Mouse (Mus musculus): ENCODE data around the gene Slc17a7.

Slc17a7 gene

DNA sequence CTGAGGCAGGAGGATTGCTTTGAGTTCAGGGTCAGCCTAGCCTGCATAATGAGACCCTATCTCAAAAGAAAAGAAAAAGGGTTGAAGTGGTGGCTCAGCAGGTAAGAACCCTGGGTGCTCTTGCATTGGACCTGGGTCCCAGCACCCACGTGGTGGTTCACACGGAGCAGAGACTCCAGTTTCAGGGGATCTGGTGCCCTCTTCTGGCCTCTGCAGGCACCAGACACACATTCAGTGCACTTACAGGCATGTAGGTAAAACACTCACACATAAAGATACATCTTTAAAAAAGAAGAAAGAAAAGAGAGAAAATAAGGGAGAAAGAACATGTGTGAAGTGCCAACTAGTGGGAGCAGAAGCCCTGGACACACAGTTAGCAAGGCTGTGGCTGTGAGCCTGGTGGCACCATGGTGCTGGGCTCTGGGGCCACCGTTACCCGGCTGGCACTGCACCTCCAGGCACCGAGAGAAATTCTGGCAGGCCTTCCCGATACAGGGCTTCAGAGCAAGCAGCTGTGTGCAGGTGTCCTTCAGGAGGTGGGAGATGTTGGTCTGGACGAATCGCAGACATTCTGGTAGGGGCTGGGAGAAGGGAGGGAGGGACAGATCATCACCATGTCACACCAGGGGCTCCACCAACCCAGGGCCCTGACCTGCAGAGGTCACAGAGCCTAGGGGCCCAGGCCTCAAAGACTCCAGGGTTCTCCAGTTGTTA is 30.1 kb upstream of the Slc17a7 start:
- DNase-seq (ENCODE audit: low read depth), result peak; percentile 27

DNA sequence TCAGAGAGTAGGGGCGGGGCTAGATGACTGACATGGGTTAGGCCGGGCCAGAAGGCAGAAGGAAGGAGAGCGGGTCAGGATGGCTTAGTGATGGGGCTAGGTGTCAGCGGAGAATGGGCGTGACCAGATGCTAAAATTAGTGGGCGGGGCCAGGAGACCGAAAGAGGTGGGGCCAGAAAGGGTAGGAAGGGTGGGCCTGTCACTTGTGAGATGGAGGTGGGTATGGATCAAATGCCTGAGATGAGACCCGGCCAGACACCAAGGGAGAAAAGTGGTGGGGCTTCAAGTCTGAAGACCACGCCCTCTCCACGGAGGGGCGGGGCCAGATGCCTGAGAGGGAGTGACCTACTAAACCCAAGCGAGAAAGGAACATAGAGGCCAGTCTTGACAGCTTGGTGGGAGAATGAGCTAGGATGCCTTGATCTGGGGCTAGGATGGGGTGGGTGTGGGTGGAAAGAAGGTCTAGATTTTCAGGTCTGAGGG is 29.2 kb upstream of the Slc17a7 start:
- peak; percentile 88 for DNase-seq (ENCODE audit: low read depth)

DNA sequence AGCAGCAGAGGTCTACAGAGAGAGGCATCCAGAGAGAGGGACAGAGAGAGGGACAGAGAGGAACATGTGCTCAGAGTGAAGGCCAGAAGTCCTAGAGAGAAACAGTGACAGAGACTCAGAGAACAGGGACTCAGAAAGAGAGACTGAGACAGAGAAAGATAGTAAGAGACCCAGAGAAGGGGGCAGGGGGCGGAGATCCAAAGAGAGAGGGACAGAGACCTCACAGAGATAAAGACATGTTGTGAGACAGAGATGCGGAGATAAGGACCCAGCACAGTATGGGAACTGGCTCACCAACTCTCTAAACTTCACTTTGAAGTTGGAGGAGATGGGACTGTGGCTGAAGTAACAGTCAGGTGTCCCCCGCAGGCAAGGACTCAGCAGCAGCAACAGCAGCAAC is 28.4 kb upstream of the Slc17a7 start:
- peak; percentile 41 for DNase-seq (ENCODE audit: low read depth)

DNA sequence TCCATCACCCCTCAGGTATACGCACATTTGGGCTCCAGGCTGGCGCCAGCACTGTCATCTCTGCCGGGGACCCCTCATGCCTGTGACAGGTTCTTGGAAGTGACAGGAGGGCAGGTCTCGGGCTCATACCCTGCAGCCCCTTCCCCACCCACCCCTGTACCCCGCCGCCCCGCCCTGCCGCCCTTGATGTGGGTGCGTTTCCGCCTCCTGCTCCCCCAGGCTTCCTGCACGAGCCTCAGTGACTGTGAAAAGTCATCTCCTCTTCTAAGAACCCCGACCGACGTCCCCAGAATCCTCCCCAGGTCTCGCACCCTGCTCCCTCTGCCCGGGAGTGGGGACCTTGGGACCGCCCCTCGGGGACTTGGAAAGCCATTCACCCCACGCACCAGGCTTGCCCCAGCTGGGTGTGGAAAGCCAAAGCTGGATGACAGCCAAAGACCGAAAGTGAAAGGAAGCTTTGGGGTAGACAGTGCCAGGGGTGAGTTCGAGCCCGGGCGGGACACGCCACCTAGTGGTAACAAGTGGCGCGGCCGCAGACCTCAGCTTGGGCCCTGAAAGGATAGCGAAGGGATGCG is 27.7 kb upstream of the Slc17a7 start, which contains the start of the genes Gm45713 and Flt3l:
Gm45713 (minus strand) TSS at position 239 of the 575 bp plus-strand sequence.
Flt3l (minus strand) TSS at position 440 of the 575 bp plus-strand sequence.
- peak; percentile 92 for DNase-seq (ENCODE audit: low read depth)

DNA sequence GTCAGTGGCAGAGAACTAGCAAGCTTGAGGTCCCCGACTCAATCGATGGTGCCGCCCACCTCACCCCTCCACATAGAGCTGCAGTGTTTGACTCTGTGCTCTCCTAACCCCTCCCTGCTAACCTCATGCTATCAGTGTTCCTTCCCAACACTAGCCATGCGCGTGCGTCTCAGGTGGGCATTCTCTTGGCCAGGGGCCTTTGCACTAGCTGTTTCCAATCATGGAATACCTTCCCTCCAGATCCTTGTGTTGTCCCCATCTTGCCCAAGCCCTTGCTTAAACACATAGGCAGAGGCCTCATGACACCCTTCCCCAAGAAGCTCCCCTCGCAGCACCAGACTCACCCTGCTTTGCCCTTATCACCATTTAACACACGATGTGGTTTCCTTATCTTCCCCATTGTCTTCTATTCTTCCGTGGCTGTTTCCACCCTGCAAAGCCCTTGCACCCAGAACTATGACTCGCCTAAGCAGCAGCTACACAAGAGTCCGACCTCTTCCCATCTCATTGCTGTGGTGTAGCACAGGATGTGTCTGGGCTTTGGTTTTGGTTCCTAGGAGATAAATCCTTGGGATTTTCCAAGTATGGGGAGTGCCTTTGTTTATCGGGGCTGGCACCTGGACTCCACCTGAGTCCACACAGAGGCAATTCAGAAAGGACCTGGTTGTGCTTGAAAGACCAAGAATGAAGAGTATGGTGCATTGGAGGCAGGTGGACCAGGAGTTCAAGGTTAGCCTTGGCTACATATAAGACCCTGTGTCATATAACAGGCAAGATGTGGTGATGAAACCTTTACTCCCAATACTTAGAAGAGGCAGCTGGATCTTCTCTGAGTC is 26.4 kb upstream of the Slc17a7 start:
- DNase-seq (ENCODE audit: low read depth), result peak; percentile 99

DNA sequence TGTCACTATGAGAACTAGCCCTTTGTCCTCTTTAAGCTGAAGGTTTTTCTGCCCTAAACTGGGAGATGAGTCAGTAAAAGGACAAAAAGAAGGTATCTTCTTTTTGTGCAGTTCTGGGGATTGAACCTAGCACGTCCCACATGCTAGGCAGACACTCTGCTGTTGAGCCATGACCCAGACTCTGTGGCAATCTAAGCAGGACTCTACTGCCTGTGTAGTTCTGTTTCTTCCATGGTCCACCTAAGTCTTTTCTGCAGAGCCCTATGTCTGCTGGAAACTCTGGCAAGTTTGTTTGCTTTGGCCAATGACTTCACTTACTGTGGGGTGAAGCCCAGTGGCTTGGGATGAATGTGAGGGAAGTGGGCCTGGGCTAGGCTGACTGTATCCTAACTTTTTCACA is 25.3 kb upstream of the Slc17a7 start:
- DNase-seq (ENCODE audit: low read depth), result peak; percentile 43

DNA sequence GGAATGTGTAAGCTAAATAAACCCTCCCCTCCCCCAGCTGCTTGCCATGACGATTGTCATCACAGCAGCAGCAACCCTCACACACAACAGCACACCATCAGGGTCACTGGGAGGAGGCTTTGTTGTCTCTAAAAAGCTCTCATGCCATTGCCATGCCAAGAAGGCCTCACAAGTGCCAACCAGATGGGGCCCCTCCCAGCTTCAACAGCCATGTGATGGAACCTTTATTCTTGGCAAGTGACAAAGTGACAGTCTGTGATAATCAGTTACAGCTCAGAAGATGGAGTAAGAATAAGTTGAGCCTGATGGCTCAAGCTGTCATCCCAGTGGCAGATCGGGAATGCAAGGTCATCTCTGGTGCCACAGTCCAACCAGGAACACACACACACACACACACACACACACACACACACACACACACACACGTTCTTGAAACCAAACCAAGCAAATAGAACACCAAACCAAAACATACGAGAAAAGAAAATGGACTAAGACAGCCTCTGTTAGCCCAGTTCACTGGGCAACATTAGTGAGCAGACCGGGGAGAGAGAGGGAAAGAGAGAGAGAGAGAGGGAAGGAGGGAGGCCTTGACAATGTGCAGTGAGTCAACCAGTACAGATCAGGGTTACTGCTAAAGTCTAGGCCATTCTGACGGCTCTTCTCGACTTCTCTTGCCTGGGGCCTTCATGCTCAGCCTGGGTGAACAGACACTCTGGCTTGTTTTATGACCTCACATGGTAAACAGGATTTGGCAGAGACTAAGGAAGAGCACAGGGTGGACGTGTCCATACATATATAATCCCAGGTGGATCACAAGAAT is 23.6 kb upstream of the Slc17a7 start:
- no peak for DNase-seq (ENCODE audit: low read depth)

DNA sequence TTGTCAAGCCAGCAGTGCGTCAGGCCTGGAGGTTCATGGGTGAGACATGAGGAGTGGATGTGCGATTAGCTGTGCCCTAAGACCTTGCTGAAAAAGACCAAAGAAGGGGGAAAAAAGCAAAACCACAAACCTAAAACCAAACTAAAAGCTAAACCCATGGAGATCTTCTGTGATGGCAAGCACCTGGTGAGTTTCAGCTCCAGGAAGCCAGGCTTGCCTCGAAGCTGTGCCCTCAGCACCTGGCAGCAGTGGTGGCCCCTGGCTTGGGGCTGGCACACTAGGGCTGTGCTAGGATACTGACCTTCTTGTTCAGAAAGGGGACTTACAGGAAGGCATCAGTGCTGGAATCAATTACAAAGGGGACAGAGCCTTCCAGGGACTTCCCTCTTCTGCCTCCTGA is 22.4 kb upstream of the Slc17a7 start:
- no peak for DNase-seq (ENCODE audit: low read depth)

DNA sequence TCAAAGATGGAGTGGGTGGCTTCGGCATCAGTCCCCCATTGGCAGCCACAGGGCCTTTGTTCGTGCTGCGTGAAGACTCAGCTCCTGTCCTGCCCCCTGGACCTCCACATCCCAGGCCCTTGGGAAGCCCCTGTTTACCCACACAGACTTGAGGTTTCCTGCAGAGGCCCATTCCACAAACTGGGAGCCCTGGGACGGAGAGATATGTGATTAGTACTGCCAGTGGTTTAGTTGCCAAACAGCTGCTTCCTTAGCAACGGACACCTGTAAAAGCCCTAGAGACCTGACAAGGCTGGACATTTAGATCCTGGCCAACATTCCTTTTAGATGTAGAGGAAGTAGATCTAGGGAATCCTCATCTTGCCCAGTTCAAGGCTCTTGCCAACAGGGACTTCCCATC is 21.8 kb upstream of the Slc17a7 start:
- no peak for DNase-seq (ENCODE audit: low read depth)

DNA sequence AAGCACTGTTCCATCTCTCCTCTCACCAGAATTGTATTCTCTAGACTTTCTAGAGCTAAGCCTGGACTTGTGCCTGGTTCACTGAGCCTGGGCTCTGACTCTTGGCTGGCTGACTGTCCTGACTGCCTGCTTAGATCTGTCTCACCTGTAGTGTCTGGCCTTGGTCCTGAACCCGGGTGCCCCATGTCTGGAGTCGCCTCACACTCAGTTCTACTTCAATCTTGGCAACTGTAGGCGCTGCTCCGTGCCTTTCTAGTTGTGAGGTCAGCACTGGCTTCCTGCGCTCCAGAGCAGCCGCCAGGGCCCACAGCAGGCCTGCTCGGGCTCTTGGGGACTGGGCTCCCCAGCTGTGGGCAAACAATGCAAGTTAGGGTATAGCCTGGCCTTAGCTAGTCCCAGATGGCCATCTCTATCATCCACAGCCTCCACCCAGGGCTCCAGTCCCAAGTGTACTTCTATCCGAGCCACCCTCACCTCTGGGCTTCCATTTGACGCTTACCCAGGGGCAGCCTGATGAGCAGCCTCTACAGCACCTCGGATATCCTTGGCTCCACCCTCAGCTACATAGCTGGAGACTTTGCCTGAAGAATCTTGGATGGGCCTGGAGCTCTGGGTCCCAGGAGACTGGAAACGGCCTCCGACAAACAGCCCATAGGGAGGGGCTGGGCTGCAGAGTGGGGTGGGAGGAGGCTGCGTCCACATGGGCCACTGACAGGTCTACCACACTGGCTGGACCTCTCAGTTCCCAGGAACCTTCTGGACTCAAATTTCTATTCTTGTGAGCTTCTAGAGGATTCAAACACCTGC is 19.2 kb upstream of the Slc17a7 start:
- no peak for DNase-seq (ENCODE audit: low read depth)

DNA sequence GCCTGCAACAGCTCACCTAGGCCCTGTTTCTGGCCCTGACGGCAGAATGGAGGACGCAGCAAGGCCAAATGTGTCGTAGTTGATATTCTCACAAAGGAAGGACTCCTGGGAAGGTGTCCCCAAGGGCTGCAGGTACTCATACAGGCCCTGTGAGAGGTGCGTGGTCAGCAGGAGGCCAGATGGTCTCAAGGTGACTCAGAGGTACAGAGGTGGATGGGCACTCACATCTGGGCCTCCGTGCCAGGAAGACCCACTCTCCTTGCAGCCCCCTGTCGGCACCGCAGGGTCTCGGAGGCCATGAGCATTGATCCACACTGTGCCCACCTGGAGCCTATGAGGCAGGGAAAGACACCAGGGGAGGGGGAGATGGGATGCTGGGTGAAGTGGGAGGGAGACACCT is 18.3 kb upstream of the Slc17a7 start:
- DNase-seq (ENCODE audit: low read depth), result no peak

DNA sequence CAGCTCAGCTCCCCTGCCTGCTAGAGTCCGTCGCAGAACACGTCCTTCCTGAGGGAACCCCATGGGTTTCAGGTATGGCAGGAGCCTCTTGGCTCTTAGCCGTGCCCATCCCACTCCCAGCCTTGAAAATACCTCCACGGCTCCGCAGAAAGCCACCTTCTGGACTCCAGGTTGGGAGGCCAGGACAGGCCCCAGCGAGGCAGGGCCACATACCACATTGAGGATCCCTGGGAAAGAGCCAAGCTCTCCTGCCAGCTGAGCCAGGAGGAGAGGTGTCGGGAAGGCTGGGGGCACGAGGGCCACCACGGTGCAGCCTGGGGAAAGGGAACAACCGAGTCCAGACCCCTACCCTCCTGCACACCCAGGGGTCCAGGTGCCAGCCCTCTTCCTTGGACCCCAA is 16.5 kb upstream of the Slc17a7 start:
- no peak for DNase-seq (ENCODE audit: low read depth)

DNA sequence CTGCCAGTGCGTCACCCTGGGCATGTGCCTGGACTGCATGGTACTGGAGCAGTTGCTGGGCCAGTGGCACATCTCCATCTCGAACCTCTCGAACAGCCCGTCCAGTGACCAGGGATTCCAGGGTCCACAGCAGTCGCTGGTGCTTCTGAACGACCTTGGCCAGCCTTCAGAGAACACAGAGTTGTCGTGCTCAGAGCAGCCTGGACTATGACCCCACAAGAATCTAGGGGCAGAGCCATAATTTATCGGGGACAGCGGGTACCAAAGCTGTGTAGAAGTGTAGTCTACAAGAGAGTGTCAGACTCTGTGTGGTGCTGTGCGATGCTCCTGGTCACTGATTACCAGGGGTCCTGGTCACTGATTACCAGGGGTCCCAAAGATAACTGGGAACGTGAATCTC is 15.8 kb upstream of the Slc17a7 start:
- no peak for DNase-seq (ENCODE audit: low read depth)

DNA sequence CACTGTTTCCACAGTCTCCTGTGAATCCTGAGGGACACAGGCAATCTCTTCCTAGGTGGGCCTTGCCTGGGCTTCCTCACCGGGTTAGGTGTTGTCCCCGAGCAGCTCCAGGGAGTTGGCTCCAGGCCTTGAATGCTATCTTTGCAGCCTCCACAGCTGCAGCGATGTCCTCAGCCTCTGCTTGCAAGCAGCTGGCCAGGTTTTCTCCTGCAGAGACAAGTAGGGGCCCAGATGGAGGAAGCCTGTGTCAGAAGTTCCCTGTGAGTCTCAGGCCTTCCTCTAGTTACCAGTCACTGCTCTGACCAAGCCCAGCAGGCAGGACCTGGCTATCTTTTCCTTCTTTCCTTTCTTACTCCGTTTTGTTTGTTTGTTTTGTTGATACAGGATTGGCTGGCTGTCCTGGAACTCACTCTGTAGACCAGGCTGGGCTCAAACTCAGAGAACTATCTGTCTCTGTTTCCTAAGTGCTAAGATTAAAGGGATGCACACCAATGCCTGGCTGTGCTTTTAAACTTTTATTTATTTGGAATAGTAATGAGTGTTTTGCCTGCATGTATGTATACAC is 15.1 kb upstream of the Slc17a7 start:
- DNase-seq (ENCODE audit: low read depth), result no peak

DNA sequence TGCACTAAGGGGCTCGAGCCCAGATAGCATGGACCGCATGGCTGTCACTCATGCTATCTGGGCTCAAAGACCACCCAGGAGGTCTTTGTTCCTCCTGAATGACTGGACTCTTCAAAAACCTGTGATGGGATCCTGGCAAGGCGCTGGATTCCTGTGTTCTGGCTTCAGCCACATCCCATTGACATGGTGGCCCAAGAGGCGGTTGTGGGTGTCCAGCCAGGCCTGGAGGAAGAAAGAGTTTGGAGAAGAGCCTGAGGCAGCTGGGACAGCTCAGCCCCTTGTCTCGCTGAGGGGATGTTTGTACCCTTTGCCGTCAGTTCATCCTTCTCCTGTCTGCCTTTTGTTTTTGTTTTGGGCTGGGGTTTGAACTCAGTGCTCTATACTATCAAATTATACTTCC is 14.2 kb upstream of the Slc17a7 start:
- no peak for DNase-seq (ENCODE audit: low read depth)

DNA sequence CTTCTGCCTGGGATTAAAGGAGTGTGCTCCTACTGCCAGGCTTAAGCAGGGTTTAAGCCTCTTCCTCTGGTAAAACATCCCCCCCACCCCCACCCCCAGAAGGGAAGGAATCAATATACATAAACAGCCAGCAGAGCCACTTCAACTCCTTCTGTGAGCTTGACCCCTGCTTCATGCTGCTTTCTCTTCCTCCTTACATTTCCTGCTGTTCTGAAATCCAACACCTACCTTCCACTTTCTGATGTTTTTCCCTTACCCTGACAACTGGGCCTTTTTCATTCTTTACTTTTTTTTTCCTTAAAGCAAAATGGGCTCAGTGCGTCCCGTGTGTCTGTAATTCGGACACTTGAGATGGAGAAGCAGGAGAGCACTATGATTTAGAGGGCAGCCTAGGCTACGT is 13.4 kb upstream of the Slc17a7 start:
- peak; percentile 26 for DNase-seq (ENCODE audit: low read depth)

DNA sequence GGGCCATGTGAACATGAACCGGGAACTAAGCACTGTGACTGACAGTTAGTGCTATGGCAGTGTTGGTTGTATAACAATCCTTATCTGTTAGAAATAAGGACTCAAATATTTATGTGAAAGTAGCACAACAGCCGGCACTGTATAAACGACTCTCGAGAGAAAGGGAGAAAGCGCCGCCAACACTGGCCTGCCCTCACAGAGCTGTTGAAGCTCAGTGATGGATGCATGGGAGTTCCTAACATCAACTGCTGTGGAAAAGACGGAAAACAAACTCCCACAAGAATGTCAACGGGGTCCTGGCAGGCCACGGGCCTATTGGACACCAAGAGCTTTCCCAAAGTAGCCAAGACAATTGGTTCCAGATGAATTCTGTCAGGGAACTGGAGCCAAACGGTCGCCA is 12.4 kb upstream of the Slc17a7 start:
- DNase-seq (ENCODE audit: low read depth), result no peak

DNA sequence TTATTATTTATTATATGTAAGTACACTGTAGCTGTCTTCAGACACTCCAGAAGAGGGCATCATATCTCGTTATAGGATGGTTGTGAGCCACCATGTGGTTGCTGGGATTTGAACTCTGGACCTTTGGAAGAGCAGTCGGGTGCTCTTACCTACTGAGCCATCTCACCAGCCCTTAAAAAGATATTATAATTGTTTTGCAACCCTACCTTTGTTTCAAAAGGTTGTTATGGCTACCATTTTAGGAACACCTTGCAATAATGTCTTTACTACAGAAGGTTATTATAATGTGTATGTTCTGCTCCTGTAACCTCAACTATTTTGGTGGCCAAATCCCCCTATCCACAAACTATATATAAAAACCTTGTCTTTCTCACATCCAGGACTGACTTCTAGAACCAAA is 10.7 kb upstream of the Slc17a7 start:
- DNase-seq (ENCODE audit: low read depth), result peak; percentile 25

DNA sequence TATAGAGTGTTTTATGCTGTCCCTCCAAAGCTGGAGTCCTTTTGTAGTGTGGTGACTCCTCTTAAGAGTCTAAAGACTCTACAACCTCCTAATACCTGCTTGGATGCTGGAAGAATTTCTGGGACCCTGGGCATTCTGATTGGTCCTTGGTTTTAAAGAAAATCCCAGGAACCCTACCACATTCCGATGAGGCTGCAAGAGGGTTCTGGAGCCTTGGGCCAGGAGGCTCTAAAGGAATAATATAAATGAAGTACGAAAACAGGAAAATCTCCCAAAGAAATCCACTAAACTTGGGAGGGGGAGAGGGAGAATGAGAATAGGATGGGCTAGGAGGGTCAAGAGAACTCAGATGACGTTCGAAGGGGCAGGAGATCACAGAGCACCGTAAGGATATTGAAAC is 10.2 kb upstream of the Slc17a7 start:
- no peak for DNase-seq (ENCODE audit: low read depth)

DNA sequence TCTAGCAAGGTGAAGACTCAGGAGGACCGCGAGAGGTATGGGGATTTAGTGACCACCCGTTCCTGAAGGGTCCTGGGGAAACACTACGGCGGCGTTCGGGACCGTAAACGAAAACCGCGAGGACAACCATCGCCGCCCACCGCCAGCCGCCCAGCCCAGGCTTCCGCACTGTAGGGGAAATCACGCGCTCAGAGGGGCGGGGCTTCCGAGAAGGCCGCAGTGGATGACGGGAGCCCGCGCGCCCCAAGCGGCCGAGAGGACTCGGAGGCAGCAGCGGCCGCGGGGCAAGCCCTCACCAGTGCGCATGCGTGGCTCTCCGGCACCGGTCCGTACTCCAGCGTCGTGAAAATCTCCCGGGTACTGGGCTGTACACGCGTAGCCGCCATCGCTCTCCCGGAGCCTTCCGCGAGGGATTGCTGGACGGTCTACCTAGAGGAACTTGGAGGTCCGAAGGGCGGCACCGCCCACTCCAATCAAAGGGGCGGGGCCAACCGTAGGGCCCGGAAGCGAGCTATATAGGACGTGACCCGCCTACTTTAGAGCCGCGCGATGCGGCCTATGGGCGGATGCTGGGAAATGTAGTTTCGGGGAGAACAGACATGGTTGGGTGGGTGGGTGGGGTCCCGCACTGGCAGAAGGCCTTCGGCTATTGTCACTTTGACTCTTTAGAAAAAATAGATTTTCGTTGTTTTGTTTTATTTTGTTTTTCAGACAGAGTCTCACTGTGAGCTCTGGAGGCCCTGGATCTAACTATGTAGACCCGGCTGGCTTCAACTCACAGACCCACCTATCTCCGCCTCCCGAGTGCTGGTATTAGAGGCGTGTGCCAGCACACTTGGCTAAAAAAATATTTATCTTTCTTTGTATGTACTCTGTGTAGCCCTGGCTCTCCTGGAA is 9.4 kb upstream of the Slc17a7 start, which contains the start of the genes Pih1d1 and Aldh16a1:
Pih1d1 (plus strand) TSS at position 208 of the 897 bp plus-strand sequence.
Aldh16a1 (minus strand) TSS at position 489 of the 897 bp plus-strand sequence.
- DNase-seq (ENCODE audit: low read depth), result peak; percentile 96
